Mouse (Mus musculus): ENCODE data around the gene Vps53.

- no peak for TF ChIP-seq CTCF (IDR thresholded peaks at IDR 0.05; ENCODE audit: low read depth, low read length)
- no peak for TF ChIP-seq POLR2A (IDR thresholded peaks at IDR 0.05; ENCODE audit: extremely low read depth, insufficient read depth, low read length)
Measured at GRCm38 (mm10) chr11:76137996-76138395, 41.5 kb downstream of the Vps53 start.
